ENCODE assay signal across 23 mouse cellular contexts in genomic region chr13:94070927-94071326, GRCm38 (mm10). TPM values are rescaled to one million over a fixed set of nuclear protein-coding genes. Genes with fewer than 3 reads are reported as not detected.
DNase-seq lines count a peak whose midpoint lies in the region; ATAC-seq and TF ChIP-seq lines count a peak whose summit lies in the region.
"Had no signal": no experiment of that assay in that cellular context is flagged by ENCODE, and none has a peak within 500 bp of the region (broad histone marks: within the 10 kb centered on the region; RNA-seq: fewer than 3 reads in every experiment).

No protein-coding gene starts in this region.

- no peak overlapping the region for H3K9ac ChIP-seq in kidney, embryonic 15.5 days
- H3K9ac ChIP-seq in lung, embryonic 16.5 days (ENCODE audit: low read length), result no peak overlapping the region
- no peak overlapping the region for H3K9ac ChIP-seq in stomach, postnatal 0 days (ENCODE audit: low read length)
- H3K9ac ChIP-seq: embryonic facial prominence, embryonic 12.5 days; forebrain, embryonic 12.5 days; heart, embryonic 15.5 days; hindbrain, embryonic 12.5 days had no signal

- TF ChIP-seq POLR2A in kidney, adult 2 months (IDR thresholded peaks at IDR 0.05; ENCODE audit: low read depth, low read length), result no peak

- peak; percentile 29 for DNase-seq in adrenal gland, postnatal 14 days
- no peak for DNase-seq in adrenal gland, adult (ENCODE audit: inconsistent age in 2 of 2, low spot score in 1 of 2)
- no peak for DNase-seq in kidney, adult 2 months
- no peak for DNase-seq in lung, postnatal 36 days
- no peak for DNase-seq in stomach, postnatal 0 days (ENCODE audit: low spot score)
- DNase-seq: adrenal gland, postnatal 10 days; B cell, adult 2 months; cerebellum, adult 11-12 months; cerebellum, adult 9-10 months; gastrocnemius, postnatal 10 days; heart, adult 2 months; heart, postnatal 4 days had no signal

- no peak overlapping the region for H3K4me3 ChIP-seq in kidney, embryonic 15.5 days (replicated peaks)
- H3K4me3 ChIP-seq in kidney, adult 2 months (ENCODE audit: insufficient read depth, low read depth, low read length), result no peak overlapping the region
- H3K4me3 ChIP-seq in lung, embryonic 16.5 days (ENCODE audit: low read length), result no peak overlapping the region
- no peak overlapping the region for H3K4me3 ChIP-seq in stomach, postnatal 0 days (ENCODE audit: low read depth, low read length)
- H3K4me3 ChIP-seq: embryonic facial prominence, embryonic 12.5 days; forebrain, embryonic 12.5 days; heart, adult 2 months; heart, embryonic 15.5 days; hindbrain, embryonic 12.5 days had no signal

- H3K36me3 ChIP-seq in kidney, embryonic 15.5 days, result peaks cover 11% of the 10 kb centered on the region; the same call in 1 of the 2 replicates
- H3K36me3 ChIP-seq in kidney, adult 2 months (ENCODE audit: control insufficient read depth, insufficient read depth, low read length), result no peaks in the 10 kb centered on the region
- H3K36me3 ChIP-seq in lung, embryonic 16.5 days (ENCODE audit: control insufficient read depth, insufficient read depth, low read length), result no peaks in the 10 kb centered on the region
- H3K36me3 ChIP-seq in stomach, postnatal 0 days (ENCODE audit: control insufficient read depth, insufficient read depth, low read length), result no peaks in the 10 kb centered on the region
- H3K36me3 ChIP-seq: forebrain, embryonic 12.5 days; G1E; heart, embryonic 15.5 days; hindbrain, embryonic 12.5 days had no signal

- no peak for ATAC-seq in kidney, embryonic 15.5 days (replicated peaks; ENCODE audit: low FRiP score)
- 0 out of 2 replicates have a peak, but pooled peaks have one; percentile 6 for ATAC-seq in lung, embryonic 16.5 days (ENCODE audit: low read depth)
- ATAC-seq in stomach, postnatal 0 days (ENCODE audit: low FRiP score, low TSS enrichment), result no peak
- ATAC-seq: CD4-positive, CD25-positive, alpha-beta regulatory T cell, adult 4 months; forebrain, embryonic 16.5 days; hindbrain, embryonic 16.5 days had no signal

- 73% methylated on average over 3 of the region's 3 CpGs for WGBS in kidney, embryonic 15.5 days
- 70% methylated on average over 3 of the region's 3 CpGs for WGBS in kidney, adult 2 months
- WGBS in lung, embryonic 16.5 days, result 54% methylated on average over 3 of the region's 3 CpGs
- 93% methylated on average over 3 of the region's 3 CpGs for WGBS in stomach, postnatal 0 days

- no peaks in the 10 kb centered on the region for H3K9me3 ChIP-seq in kidney, embryonic 15.5 days (replicated peaks)
- no peaks in the 10 kb centered on the region for H3K9me3 ChIP-seq in lung, embryonic 16.5 days (ENCODE audit: control insufficient read depth, low read length)
- no peaks in the 10 kb centered on the region for H3K9me3 ChIP-seq in stomach, postnatal 0 days (ENCODE audit: control insufficient read depth, low read length)
- H3K9me3 ChIP-seq: embryonic facial prominence, embryonic 12.5 days; G1E; heart, embryonic 15.5 days; hindbrain, embryonic 12.5 days had no signal

- peak overlapping the region; percentile 4; the same call in 1 of the 2 replicates for H3K4me2 ChIP-seq in kidney, embryonic 15.5 days
- H3K4me2 ChIP-seq in lung, embryonic 16.5 days (ENCODE audit: low read depth, low read length), result no peak overlapping the region
- H3K4me2 ChIP-seq in stomach, postnatal 0 days (replicated peaks; ENCODE audit: low read depth), result no peak overlapping the region
- H3K4me2 ChIP-seq: embryonic facial prominence, embryonic 12.5 days; forebrain, embryonic 12.5 days; heart, embryonic 11.5 days; heart, embryonic 15.5 days; hindbrain, embryonic 12.5 days had no signal

- H3K4me1 ChIP-seq in kidney, embryonic 15.5 days, result peaks cover 99% of the 10 kb centered on the region
- H3K4me1 ChIP-seq in kidney, adult 2 months (ENCODE audit: control insufficient read depth, insufficient read depth, low read length), result 0 out of 2 replicates have a peak, but pooled peaks cover 3% of the 10 kb centered on the region
- H3K4me1 ChIP-seq in lung, embryonic 16.5 days (replicated peaks; ENCODE audit: control insufficient read depth, insufficient read depth, low read length), result peaks cover 34% of the 10 kb centered on the region
- H3K4me1 ChIP-seq in stomach, postnatal 0 days (replicated peaks; ENCODE audit: control insufficient read depth, insufficient read depth), result peaks cover 2% of the 10 kb centered on the region; the same call in 1 of the 2 replicates

- TF ChIP-seq CTCF in kidney, adult 2 months (conservative IDR thresholded peaks at IDR 0.05; ENCODE audit: insufficient read depth, insufficient read length, low read depth, low read length), result no peak
- no peak for TF ChIP-seq CTCF in stomach, postnatal 0 days (IDR thresholded peaks at IDR 0.05; ENCODE audit: low read depth)

- no peak for TF ChIP-seq EP300 in stomach, postnatal 0 days (optimal IDR thresholded peaks at IDR 0.05)

- no peaks in the 10 kb centered on the region for H3K27me3 ChIP-seq in kidney, embryonic 15.5 days
- H3K27me3 ChIP-seq in kidney, adult 2 months (replicated peaks; ENCODE audit: control insufficient read depth, insufficient read depth, low read length), result no peaks in the 10 kb centered on the region
- H3K27me3 ChIP-seq in lung, embryonic 16.5 days (ENCODE audit: control insufficient read depth, insufficient read depth, low read depth, low read length), result no peaks in the 10 kb centered on the region
- H3K27me3 ChIP-seq in stomach, postnatal 0 days (ENCODE audit: control insufficient read depth, insufficient read depth, low read length), result no peaks in the 10 kb centered on the region
- H3K27me3 ChIP-seq: embryonic facial prominence, embryonic 12.5 days; heart, embryonic 15.5 days had no signal

- H3K27ac ChIP-seq in kidney, embryonic 15.5 days, result peak overlapping the region; percentile 93
- no peak overlapping the region for H3K27ac ChIP-seq in kidney, adult 2 months (ENCODE audit: insufficient read depth, low read depth, low read length)
- no peak overlapping the region for H3K27ac ChIP-seq in lung, embryonic 16.5 days (ENCODE audit: low read length)
- H3K27ac ChIP-seq in stomach, postnatal 0 days (replicated peaks), result no peak overlapping the region
- H3K27ac ChIP-seq: embryonic facial prominence, embryonic 12.5 days; forebrain, embryonic 12.5 days; heart, adult 2 months; heart, embryonic 15.5 days; hindbrain, embryonic 12.5 days had no signal

RNA-seq across cellular contexts. Expression of gene Lhfpl2, which starts 13.3 kb away (rescaled TPM):
- total RNA-seq in adrenal gland, postnatal 14 days (2021), result 32.2 and 35.4 TPM in 2 replicates
- polyA plus RNA-seq in kidney, embryonic 15.5 days (2015; fragmentation: Nextera tagmentation; extraction: Ambion mirVana), result 87.7 and 89.1 TPM in 2 replicates
- polyA plus RNA-seq in kidney, adult 2 months (2012; rRNA removed), result 11.3 and 17.9 TPM in 2 replicates
- 53.1 and 54.1 TPM in 2 replicates for polyA plus RNA-seq in lung, embryonic 16.5 days (2015; fragmentation: Nextera tagmentation; extraction: Ambion mirVana)
- 6.8 and 7.0 TPM in 2 replicates for polyA plus RNA-seq in stomach, postnatal 0 days (2015; fragmentation: Nextera tagmentation; extraction: Ambion mirVana)
- polyA plus RNA-seq: G1E had no signal
